Mouse (Mus musculus) cerebellum, adult 2 months (tissue): ENCODE measurements around the gene Atf7ip.

Source experiments
- CTCF ChIP-seq: fragments of 200-500 bp; IDR thresholded peaks from 2 replicates; pipeline ENCODE4 v1.5.1; 2011; ENCODE audit warnings: low read depth, mild to moderate bottlenecking, control low read depth, low read length, moderate library complexity, borderline replicate concordance; ENCODE audit not compliant: insufficient read depth
- POLR2A ChIP-seq: fragments of 200-500 bp; IDR thresholded peaks from 2 replicates; pipeline ENCODE4 v1.6.1; 2011; ENCODE audit warnings: low read length, control low read depth, borderline replicate concordance; ENCODE audit not compliant: insufficient read depth

GRCm38 (mm10) chr6:136512351-136512750 lies 6.4 kb downstream of the Atf7ip start:
- TF ChIP-seq POLR2A: no peak
- no peak for TF ChIP-seq CTCF
